Mouse (Mus musculus) embryonic facial prominence, embryonic 10.5 days (tissue): ENCODE data around the gene Gnb1l. TPM values are rescaled to one million over a fixed set of nuclear protein-coding genes. Genes with fewer than 3 reads are reported as not detected.

Experiments used
- DNase-seq: peaks from one replicate; pipeline ENCODE4 v3.0.0-alpha.2; 2017; ENCODE audit warnings: low spot score
- H3K27ac ChIP-seq: fragments of 300-500 bp; sonication (generic); replicated peaks from 2 replicates; pipeline ENCODE4 v1.5.1; 2016; ENCODE audit warnings: mild to moderate bottlenecking
- H3K27me3 ChIP-seq: fragments of 300-500 bp; sonication (generic); replicated peaks from 2 replicates; pipeline ENCODE4 v1.6.1; 2016; ENCODE audit warnings: low read depth, mild to moderate bottlenecking; ENCODE audit not compliant: poor library complexity, severe bottlenecking
- H3K36me3 ChIP-seq: fragments of 300-500 bp; sonication (generic); replicated peaks from 2 replicates; pipeline ENCODE4 v1.6.1; 2016; ENCODE audit warnings: mild to moderate bottlenecking, moderate library complexity
- H3K4me1 ChIP-seq: fragments of 300-500 bp; sonication (generic); 2 replicates; pipeline ENCODE4 v1.6.1; 2016
- H3K4me3 ChIP-seq: fragments of 300-500 bp; sonication (generic); 2 replicates; pipeline ENCODE4 v1.5.1; 2016; ENCODE audit warnings: mild to moderate bottlenecking, moderate library complexity
- H3K9me3 ChIP-seq: fragments of 300-500 bp; sonication (generic); 2 replicates; pipeline ENCODE4 v1.6.1; 2016; ENCODE audit warnings: mild to moderate bottlenecking
- WGBS: fragments of 180-500 bp; shearing (Covaris S2); methylation state at CpG from one replicate; pipeline ENCODE4 v1.1.7; 2016; 5-methylcytosine and 5-hydroxymethylcytosine counted together
- polyA plus RNA-seq: library from polyadenylated mRNA; unstranded; fragments of >200 nt; fragmentation: Nextera tagmentation; extraction: Ambion mirVana; gene quantifications from 2 replicates; pipeline ENCODE4 v1.2.1, GENCODE M21; 2016

Gnb1l gene
- 17.9 and 19.1 TPM in 2 replicates for polyA plus RNA-seq

- H3K27ac ChIP-seq, result peak within 1 kb of the TSS; percentile 92
- H3K9me3 ChIP-seq, result no peaks in the 10 kb centered on the region
- H3K27me3 ChIP-seq, result no peaks in the 10 kb centered on the region
- H3K4me3 ChIP-seq, result peak within 1 kb of the TSS; percentile 87
- peaks cover 30% of the 10 kb centered on the region for H3K36me3 ChIP-seq
- H3K4me1 ChIP-seq, result peaks cover 25% of the 10 kb centered on the region
- WGBS, result under 1% methylated on average over 51 of the region's 51 CpGs
- DNase-seq, result peak; percentile 99
Observed at GRCm38 (mm10) chr16:18498558-18498990, at the start of gene Gnb1l, which contains the start of gene Rtl10. Gnb1l (plus strand) TSS chr16:18498713. Rtl10 (plus strand) TSS chr16:18498901.

GRCm38 (mm10) chr16:18449005-18449404, 49.5 kb upstream of the Gnb1l start:
- Histone ChIP-seq H3K4me1 (peaks cover 47% of the 10 kb centered on the region), H3K9me3 (no peaks in the 10 kb centered on the region), H3K27me3 (0 out of 2 replicates have a peak, but pooled peaks cover 7% of the 10 kb centered on the region), H3K4me3 (no peak overlapping the region), H3K27ac (no peak overlapping the region; the same call in 1 of the 2 replicates), H3K36me3 (peaks cover 25% of the 10 kb centered on the region)
- DNase-seq, result no peak
- 88% methylated on average over 4 of the region's 4 CpGs for WGBS

DNA sequence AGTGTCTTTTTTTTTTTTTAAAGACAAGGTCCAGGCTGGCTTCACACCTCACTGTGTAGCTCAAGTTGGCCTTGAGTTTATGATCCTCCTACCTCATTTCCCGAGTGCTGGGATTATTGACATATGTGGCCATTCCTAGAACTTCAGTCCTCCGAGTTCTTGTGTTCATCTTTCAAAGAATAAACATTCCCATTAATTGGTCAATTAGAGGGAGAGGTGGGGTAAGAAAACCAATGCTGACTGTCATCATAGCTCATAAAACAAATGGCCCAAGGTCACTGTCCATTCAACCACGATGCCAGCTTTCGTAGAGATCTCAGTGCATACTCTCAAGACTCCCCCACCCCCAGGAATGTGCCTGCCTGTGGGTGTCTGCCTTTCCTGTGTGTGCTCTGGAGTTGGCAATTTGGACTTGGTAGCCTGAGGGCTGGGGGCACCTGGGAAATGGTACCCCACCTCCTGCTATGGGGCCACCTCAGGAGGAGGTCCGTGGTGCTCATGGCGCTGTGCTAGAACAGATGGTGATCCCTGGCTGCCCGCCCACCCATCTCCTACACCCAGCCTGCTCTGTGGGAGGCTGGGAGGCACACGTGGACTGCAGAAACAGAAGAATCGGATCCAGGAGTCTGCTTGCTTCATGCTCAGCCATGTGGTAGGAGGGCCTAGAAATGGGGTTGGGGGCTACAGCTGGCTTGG, 46.9 kb upstream of the Gnb1l start:
- no peak overlapping the region for H3K4me3 ChIP-seq
- 63% methylated on average over 9 of the region's 9 CpGs for WGBS
- no peaks in the 10 kb centered on the region for H3K9me3 ChIP-seq
- H3K36me3 ChIP-seq, result peaks cover 27% of the 10 kb centered on the region
- no peak for DNase-seq
- peaks cover 21% of the 10 kb centered on the region for H3K27me3 ChIP-seq
- 0 out of 2 replicates have a peak overlapping the region, but pooled peaks have one; percentile 65 for H3K27ac ChIP-seq
- peaks cover 52% of the 10 kb centered on the region for H3K4me1 ChIP-seq

DNA sequence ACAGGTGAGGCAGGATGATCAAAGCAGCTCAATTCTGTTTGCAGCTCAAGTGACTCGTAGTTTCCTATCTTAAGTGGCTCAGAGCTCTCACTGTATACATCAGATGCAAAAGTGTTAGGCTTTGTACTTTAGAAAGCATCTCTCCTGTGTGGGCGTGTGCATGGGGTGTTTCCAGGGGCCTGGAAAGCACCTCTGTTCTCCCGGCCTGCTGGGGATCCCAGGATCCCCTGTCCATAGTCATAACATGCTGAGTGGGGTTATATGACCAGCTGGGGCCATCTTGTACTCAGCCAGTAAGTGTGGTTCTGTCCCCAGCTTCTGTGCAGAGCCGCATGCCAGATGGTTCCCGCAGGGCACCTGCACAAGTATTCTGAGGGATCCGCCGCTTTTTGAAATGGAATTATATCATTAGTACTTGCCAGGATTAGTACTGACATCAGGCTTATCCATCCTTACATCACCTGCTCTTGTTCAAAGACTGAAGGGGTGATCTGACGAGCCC, 46.1 kb upstream of the Gnb1l start:
- Histone ChIP-seq H3K4me3 (no peak overlapping the region), H3K9me3 (no peaks in the 10 kb centered on the region), H3K27me3 (peaks cover 29% of the 10 kb centered on the region), H3K4me1 (peaks cover 50% of the 10 kb centered on the region), H3K36me3 (peaks cover 33% of the 10 kb centered on the region), H3K27ac (peak overlapping the region; percentile 65; the same call in 1 of the 2 replicates)
- 82% methylated on average over 8 of the region's 8 CpGs for WGBS
- no peak for DNase-seq

GRCm38 (mm10) chr16:18453846-18454245, 44.7 kb upstream of the Gnb1l start:
- WGBS, result 22% methylated on average over 5 of the region's 5 CpGs
- DNase-seq, result peak; percentile 41
- H3K27ac ChIP-seq, result peak overlapping the region; percentile 57; the same call in 1 of the 2 replicates

GRCm38 (mm10) chr16:18455407-18455806, 43.1 kb upstream of the Gnb1l start:
- no peak for DNase-seq
- H3K27ac ChIP-seq, result no peak overlapping the region
- no peaks in the 10 kb centered on the region for H3K9me3 ChIP-seq
- H3K27me3 ChIP-seq, result peaks cover 43% of the 10 kb centered on the region
- WGBS, result 87% methylated on average over 6 of the region's 6 CpGs
- H3K36me3 ChIP-seq, result peaks cover 25% of the 10 kb centered on the region
- H3K4me3 ChIP-seq, result no peak overlapping the region
- peaks cover 64% of the 10 kb centered on the region for H3K4me1 ChIP-seq

More at GRCm38 (mm10) chr16:18453846-18454245, 44.7 kb upstream of the Gnb1l start:
- Histone ChIP-seq H3K9me3 (no peaks in the 10 kb centered on the region), H3K36me3 (peaks cover 37% of the 10 kb centered on the region), H3K27me3 (peaks cover 39% of the 10 kb centered on the region), H3K4me3 (no peak overlapping the region), H3K4me1 (peaks cover 51% of the 10 kb centered on the region)

DNA sequence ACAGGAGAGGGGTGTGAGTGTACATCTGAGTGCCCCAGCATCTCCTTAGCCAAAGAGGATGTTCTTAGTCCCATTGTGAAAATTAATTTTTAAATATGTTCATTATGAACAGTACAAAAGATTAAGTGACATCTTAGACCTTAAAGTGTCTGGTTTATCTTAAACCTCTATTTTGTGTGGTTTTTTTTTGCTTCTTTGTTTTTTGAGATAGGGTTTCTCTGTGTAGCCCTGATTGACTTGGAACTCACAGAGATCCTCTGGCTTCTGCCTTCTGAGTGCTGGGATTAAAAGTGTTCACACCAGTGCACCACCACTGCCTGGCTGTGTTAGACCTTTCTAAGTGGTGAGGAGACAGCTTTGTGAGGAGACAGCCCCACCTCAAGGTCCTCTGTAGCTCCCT, 39.9 kb upstream of the Gnb1l start:
- Histone ChIP-seq H3K4me3 (no peak overlapping the region), H3K27ac (peak overlapping the region; percentile 77), H3K4me1 (peaks cover 65% of the 10 kb centered on the region), H3K36me3 (peaks cover 25% of the 10 kb centered on the region), H3K9me3 (no peaks in the 10 kb centered on the region), H3K27me3 (peaks cover 61% of the 10 kb centered on the region)
- DNase-seq, result no peak

DNA sequence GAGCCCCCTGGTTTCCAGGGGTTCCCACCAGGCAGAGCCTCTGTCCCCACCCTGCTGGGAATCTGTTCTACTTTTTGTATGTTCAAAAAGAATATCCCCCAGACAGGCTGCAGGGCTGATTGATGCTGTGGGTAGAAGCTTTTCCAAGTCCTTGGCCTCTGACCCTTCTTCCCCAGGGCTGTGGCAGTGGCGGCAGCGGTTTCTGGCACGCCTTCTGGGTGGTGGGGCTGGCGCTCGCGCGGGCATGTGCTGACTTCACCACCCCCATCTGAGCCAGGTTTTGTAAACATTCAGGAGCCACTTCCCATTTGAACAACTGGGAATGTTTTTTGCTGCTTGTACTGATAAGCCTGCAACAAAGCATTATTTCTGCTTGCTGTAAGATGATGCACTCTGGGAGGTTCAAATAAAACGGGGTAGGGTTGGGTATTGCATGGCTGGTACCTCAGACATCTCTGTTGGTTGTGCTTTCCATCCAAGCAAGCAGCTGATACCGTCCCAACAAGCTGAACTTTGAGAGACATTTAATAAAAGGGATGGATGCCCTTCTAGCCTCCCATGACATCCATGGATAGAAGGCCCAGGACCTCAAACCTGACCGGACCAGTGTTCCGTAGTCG, 39.1 kb upstream of the Gnb1l start:
- peak overlapping the region; percentile 77 for H3K27ac ChIP-seq
- DNase-seq, result peak; percentile 62
- peaks cover 61% of the 10 kb centered on the region for H3K27me3 ChIP-seq
- H3K4me1 ChIP-seq, result peaks cover 62% of the 10 kb centered on the region
- H3K36me3 ChIP-seq, result peaks cover 25% of the 10 kb centered on the region
- H3K4me3 ChIP-seq, result peak overlapping the region; percentile 39
- 7% methylated on average over 12 of the region's 12 CpGs for WGBS
- no peaks in the 10 kb centered on the region for H3K9me3 ChIP-seq

- Histone ChIP-seq H3K4me1 (peaks cover 66% of the 10 kb centered on the region), H3K27ac (peak overlapping the region; percentile 77), H3K27me3 (peaks cover 61% of the 10 kb centered on the region), H3K9me3 (no peaks in the 10 kb centered on the region), H3K36me3 (peaks cover 24% of the 10 kb centered on the region), H3K4me3 (peak overlapping the region; percentile 39)
- WGBS, result 1% methylated on average over 11 of the region's 11 CpGs
- DNase-seq, result peak; percentile 75
Observed at GRCm38 (mm10) chr16:18459955-18460370, 38.5 kb upstream of the Gnb1l start.

DNA sequence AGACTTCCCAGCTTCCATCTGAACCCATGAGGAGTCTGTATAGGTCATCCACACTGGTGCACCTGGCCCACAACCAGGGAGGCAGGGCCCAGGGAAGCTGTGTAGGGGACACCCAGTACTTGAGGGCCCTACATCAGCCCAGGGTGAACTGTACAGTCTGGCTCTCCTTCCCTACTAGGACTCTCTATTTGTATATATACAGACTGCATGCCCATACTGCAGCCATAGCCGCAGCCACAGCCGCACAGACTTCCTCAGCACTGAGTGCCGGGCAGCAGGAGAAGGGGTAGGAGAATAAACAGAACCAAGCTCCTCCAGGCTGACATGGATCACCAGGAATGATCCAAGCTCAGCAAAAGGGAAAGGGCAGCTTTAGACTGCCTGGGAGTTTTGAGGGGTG, 37.7 kb upstream of the Gnb1l start:
- Histone ChIP-seq H3K36me3 (peaks cover 19% of the 10 kb centered on the region), H3K9me3 (no peaks in the 10 kb centered on the region), H3K4me1 (peaks cover 66% of the 10 kb centered on the region), H3K27ac (peak overlapping the region; percentile 77), H3K4me3 (no peak overlapping the region), H3K27me3 (peaks cover 54% of the 10 kb centered on the region)
- 82% methylated on average over 3 of the region's 3 CpGs for WGBS
- DNase-seq, result no peak

DNA sequence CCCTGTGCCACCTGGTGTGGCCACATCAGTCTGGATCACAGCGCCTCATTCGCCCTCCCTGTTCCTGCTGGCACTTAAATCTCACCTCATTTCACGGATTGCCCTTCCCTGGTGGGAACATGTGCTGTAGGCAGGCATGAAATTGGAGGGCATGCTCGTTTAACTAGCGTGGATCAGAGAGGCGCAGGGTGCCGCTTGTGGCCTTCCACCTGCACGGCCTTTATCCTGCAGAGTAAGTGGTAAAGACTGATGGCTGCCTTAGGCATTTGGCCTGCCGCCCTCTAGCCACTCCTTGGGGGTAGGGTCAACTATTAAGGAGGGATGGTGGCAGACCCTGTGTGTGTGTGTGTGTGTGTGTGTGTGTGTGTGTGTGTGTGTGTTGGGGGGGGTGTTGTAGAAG, 36.5 kb upstream of the Gnb1l start:
- Histone ChIP-seq H3K9me3 (no peaks in the 10 kb centered on the region), H3K27me3 (peaks cover 43% of the 10 kb centered on the region), H3K4me3 (no peak overlapping the region), H3K27ac (no peak overlapping the region), H3K4me1 (peaks cover 66% of the 10 kb centered on the region), H3K36me3 (peaks cover 7% of the 10 kb centered on the region; the same call in 1 of the 2 replicates)
- 58% methylated on average over 9 of the region's 9 CpGs for WGBS
- no peak for DNase-seq

- 54% methylated on average over 8 of the region's 8 CpGs for WGBS
- no peak overlapping the region for H3K27ac ChIP-seq
- no peak overlapping the region for H3K4me3 ChIP-seq
- no peaks in the 10 kb centered on the region for H3K9me3 ChIP-seq
- H3K36me3 ChIP-seq, result peaks cover 3% of the 10 kb centered on the region; the same call in 1 of the 2 replicates
- peaks cover 38% of the 10 kb centered on the region for H3K27me3 ChIP-seq
- no peak for DNase-seq
- peaks cover 65% of the 10 kb centered on the region for H3K4me1 ChIP-seq
Observed at GRCm38 (mm10) chr16:18462598-18462997, 35.9 kb upstream of the Gnb1l start.
